Mouse (Mus musculus) CD8-positive naive resting alpha-beta T cell, adult 2 months (primary cell): ENCODE measurements around the gene Mtmr14.

Experiments used
- DNase-seq, 2 experiments: peaks; one replicate each; pipeline ENCODE4 v3.0.0; 2022; ENCODE audit warnings: low read depth in 2 of 2, low spot score in 2 of 2

Gene Mtmr14

DNA sequence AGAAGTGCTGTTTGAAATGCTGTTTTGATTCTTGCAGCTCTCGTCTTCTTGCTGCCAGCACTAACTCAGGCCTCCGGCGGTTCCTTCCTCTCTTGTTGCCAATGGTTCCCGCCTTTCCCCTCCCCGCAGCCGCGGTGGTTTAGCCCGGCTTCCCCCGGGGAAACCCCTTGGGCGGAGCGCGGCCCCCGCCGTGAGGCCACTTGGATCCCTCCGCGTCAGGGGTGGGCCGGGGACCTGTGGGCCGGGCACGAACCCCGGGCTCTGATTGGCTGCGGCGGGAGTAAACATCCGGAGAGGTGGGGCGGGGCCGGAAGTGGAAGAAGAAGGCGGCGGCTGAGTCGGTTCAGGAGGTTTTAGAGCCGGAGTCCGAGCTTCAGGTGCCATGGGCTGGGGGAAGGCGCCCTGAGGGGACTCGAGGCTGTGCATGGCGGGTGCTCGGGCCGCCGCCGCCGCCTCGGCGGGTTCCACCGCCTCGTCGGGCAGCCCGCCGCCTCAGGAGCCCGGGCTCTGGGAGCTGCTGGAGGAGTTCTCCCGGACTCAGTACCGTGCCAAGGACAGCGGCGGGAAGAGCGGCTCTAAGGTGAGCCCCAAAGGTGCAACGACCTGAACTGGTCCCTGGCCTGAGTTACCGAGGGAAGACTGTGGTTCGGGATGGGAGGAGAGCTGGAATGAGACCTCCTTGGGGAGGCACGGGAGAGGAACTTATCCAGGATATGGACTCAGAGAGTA is at the start of gene Mtmr14:
TSS of gene Mtmr14 (plus strand) at position 302 of the 729 bp plus-strand sequence.
- DNase-seq: peak; percentile 99 to 100

DNA sequence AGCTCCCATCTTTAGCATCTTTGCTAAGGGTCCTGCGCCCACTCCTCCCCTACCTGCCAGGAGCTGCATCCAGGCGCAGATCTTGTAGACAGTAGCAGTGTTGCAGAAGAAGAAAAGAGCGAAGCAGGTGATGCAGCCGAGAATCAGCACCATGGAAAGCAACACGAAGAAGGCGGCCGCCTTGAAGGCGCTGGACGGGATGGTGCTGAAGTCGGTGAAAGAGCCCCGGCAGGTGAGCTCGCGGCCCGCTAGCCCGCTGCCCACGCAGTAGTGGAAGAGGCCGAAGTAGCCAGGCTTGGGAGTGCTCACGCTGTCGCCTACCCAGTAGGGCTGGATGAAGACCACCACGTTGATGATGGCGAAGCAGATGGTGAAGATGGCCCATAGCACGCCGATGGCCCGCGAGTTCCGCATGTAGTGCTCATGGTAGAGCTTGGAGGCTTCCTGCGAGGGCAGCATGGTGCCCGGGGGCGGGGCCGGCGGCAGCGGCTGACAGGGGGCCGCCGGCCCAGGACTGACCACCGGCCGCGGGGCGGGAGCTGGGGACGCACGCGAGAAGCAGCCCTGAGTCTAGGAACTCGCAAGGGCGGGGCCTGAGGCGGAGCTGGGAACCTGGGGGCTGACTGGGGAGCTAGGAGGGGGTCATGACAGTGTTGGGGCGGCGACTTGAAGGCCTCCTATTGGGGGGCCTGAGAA is 43.7 kb upstream of the Mtmr14 start:
- DNase-seq: no peak

DNA sequence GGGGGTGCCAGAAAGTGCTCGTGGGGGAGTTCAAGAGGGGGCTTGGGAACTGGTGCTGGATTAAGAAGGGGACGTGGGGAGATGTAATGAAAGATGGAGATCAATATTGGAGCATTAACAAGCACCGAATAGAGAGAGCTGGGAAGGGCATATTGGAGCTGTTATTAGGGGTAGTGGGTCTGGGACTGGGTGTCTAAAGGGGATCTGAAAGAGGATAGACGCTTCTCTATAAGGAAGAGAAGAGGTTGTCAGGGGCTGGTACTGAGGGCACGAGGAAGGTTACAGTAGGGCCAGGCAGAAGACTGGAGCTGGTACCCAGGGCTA is 43.2 kb upstream of the Mtmr14 start:
- DNase-seq: no peak

DNA sequence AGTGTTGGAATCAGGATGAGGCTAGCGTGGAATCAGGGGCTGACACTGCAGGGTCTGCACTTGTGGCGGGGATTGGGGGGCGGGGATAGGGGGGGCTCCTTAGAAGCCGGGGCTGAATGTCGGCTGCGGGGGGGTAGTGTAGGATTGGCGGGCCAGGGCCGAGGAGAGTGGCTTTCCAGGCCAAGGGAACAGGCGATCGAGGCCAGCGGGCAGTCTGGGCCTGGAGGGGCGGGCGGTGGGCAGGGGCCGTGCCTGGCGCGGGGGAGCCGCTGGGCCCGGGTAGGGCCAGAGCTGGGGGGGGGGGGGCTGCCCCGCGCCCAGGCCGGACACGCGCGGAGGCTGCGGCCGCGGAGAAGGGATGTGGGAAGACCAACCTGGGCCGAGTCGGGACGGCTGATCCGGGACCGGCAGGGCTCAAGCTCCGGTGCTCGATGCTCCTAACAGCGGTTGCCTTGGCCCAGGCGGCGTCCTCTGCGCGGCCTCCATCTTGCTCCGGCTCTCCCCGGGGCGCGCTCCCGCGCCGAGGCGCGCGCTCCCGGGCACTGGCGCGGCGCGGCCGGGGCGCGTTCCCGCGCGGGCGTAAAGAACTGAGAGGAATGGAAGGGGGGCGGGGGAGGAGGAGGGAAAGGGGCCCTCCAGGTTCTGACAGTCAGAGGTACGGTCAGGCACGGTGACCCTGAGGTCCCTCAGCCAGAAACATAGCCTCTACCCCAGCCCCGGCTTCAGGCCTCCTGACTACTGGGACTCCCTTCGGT is 42.6 kb upstream of the Mtmr14 start, which contains the start of gene Lhfpl4:
TSS of gene Lhfpl4 (minus strand) at position 544 of the 755 bp plus-strand sequence.
- DNase-seq: no peak

DNA sequence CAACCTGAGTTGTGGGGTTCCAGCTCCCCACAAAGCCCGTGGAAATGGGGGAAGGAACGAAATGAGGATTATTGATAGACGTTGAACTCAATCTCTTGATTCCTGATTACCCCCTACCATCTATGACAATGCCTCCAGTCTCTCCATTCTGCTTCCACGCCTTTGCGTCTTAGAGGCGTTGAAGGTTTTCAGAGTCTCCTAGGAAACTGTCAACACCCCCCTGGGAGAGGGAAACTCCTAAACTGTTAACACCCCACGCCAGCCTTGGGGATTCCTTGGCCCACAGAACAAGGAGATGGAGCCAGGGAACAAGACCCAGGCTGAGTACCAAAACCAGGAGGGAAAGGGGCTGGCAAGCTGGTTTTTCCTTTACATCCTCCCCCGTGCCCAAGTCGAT is 42.0 kb upstream of the Mtmr14 start:
- DNase-seq: no peak

DNA sequence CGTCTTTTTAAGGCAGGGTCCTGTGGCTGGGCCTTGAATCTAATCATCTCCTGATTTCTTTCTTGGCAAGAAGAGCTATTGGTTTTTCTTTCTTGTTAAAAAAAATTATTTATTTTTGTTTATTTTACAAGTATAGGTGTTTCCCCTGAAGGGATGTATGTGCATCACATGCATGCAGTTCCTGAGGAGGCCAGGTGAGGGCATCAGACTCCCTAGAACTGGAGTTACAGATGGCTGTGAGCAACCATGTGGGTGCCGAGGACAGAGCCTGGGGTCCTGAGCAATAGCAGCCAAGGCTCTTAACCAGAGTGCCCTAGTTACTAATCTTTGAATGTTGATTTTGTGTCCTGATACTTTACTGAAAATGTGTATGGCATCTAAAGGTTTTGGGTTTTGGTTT is 21.4 kb upstream of the Mtmr14 start:
- DNase-seq: no peak

DNA sequence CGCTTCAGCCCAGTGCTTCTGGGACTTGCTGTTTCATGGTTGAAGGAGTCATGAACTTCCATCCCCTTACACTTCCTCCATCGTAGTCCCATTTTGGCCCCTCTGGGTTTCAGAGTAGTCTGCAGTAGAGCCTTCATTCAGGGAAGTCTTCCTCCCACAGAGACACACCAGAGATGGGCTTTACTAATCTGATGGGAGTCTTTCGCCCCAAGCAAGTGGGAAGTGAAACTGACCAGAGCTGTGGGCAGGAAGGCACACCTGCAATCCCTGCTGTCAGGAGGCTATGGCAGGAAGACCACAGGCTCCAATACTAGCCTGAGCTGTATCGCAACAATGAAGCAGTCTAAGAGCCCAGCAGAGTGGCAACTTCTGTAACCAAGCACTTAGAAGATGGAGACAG is 11.8 kb upstream of the Mtmr14 start:
- DNase-seq: no peak

DNA sequence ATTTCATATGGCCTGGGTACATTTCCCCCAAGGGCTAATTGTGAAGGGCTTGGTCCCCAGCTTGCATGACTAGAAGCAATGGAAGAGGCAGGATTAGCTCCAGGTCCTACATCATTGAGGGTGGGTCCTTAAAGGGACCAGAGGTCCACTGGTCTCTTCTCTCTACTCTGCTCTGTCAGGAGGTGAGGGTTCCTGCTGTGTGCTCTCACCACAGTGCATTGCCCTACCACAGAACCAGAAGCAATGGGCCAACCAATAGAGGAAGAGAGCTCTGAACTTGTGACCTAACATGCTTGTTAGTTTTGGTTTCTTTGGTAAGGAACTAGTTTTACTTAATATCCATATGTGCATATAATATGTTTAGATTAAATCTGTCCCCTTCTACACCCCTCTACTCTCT is 10.9 kb upstream of the Mtmr14 start:
- DNase-seq: no peak

DNA sequence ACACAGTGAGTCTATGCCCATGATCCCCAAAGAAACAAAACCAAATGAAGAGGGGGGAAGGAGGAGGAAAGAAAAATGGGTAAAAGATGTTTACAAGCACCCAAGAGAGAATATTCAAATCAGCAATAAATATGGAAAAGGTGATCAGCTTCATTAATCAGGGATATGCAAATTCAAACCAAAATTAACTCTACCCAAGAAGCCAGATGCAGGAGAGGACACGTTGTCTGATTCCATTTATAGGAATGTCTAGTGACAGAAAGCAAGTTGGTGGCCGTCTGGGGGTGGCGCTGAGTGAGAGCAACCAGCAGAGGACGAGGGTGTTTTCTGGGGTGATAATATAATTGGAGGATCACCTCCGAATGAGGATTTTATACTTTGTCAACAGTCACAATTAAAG is 2.5 kb upstream of the Mtmr14 start:
- no peak for DNase-seq

DNA sequence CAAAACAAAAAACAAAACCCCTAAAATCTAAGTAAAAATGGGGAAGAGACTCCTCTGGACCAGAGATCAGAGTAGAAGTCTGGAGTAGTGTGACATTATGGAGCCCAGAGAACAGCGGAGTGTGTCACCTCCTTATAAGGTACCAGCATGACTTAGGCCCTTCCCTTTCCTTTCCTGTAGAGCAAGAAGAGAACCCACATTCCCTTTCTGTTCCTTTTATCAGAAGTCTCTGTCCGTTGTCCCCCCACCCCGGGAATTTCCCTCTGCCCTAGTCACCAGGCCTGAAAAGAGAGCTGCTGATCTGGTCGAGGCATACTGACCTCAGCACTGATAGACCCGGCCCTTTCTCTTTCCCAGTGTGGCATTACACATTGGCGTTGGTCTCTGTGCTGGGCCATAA is 799 bp downstream of the Mtmr14 start:
- no peak for DNase-seq

DNA sequence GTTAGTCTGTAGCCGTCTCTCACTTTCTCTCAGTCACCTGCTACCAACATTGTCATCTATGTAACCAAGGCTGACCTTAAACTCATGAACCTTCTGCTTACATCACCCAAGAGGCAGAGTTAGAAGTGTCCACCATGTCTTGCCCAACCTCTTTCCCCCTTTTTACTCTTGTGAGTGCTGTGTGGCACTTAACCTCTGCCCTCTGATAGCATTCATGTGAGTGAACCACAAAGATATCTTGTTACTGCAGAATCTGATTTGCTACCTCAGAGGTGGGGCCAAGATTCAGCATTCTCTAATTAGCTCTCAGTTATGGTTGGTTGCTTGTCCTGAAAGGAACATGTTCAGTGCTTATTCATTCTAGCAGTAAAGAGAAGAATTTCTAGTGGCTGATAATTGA is 5.1 kb downstream of the Mtmr14 start:
- DNase-seq: no peak

DNA sequence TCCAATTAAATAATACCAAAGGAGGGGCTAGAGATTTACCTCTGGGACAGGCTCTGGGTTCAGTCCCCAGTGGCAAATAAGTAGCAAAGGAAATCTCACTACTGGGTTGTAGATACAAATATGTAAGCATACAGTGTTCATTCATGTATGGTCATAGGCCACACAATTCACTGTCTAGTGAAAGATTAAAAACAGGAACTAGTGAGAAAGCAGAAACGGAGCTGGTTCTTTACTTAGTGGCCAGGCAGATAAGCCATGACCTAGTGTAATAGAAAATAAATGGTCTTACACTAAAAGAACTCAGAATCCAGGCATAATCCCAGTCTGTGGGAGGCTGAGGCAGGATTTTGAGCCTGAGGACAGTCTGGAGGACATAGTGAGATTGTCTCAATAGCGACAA is 7.9 kb downstream of the Mtmr14 start:
- no peak for DNase-seq

DNA sequence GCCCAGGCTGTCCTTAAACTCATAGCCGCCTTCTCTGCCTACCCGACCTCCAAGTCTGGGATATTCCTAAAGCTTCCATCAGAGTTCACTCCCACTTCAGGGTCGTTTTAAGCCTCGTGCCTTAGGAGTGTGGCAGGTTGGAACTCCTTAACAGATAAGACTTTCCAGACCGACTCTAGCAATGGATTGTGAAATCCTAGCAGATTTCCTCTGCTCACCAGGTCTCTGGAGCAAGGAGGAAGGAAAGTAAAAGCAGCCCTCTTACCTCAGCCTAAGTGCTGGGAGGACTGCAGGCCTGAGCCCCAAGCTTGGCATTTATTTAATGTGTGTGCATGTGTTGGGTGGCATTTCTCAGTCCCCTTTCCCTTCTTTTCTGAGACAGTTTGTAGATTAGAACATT is 13.1 kb downstream of the Mtmr14 start:
- no peak for DNase-seq

DNA sequence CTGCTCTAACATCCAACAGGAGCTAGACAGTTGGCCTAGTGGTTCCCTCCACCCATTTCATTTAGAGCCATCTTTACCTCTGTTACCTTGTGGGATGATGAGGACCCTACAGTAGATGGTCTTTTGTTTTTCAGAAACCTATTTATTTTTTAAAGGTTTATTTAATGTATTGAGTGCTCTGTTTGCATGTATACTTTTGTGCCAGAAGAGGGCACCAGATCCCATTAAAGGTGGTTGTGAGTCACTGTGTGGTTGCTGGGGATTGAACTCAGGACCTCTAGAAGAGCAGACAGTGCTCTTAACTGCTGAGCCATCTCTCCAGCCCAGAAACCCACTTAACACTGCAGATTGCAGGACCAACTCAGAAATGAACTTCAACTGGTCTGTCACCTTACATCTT is 14.3 kb downstream of the Mtmr14 start:
- no peak for DNase-seq

DNA sequence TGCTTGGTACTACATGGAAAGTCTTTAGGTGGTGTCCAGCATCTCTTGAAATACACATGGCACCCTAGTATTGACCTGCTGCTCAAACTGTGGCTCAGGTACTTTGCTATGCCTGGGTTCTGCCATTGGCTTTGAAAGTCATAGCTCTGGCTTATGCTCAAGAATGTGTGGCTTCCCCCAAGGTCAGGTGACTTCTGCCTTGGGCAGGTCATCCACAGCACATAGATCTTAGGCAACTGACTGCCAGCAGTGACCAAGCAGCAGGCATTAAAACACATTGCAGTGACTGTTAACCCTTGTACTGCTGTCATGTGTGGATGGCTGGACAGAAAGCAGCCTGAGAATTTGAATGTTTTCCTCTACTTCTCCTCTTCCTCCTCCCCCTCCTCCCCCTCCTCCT is 17.3 kb downstream of the Mtmr14 start:
- no peak for DNase-seq

DNA sequence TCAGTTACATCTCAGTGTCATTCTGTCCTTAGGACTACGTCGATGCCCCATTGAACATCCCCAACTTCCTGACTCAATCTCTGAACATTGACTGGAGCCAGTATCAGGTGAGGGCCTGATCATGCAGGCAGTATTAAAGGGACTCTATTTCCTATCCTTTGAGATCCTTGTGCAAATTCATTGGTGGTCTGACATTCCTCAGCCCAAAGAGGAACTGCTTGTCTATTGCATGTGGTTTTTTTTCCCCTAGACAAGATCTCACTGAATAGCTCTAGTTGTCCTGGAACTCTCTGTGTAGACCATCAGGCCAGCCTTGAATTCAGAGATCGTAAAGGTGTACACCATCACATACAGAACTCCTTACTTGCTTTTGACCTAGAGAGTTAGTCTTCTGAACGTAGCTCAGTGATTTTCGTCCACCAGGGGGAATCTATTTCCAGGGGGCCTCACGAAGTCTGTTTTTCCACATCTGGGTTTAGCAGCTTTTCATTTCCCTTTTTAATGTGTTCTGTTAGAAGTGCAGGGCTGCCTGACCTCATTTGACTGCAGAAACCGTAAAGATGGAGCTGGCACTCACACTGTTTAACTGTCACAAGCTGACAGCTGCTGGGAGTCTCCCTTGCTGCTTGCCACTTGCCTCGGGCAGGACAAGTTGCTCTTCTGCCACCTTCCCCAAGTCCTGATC is 23.7 kb downstream of the Mtmr14 start:
- no peak for DNase-seq

DNA sequence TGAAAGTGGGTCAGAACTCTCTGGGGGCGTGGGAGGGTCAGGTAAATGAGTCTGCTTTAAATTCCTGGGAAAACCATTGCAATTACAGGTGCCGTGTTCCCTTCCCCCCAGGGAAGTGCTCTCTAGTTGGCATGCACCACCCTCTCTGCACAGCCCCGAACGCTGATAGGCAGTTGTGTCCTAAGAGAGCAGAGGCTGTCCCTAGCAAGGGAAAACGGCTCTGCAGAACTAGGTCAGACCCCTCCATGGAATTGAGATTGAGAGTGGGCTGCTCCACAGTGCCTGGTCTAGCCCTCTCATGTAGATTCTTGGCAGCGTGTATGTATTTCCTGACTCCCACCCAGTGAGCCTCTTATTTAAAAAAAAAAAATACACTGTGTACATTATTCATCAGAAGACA is 25.9 kb downstream of the Mtmr14 start:
- no peak for DNase-seq

DNA sequence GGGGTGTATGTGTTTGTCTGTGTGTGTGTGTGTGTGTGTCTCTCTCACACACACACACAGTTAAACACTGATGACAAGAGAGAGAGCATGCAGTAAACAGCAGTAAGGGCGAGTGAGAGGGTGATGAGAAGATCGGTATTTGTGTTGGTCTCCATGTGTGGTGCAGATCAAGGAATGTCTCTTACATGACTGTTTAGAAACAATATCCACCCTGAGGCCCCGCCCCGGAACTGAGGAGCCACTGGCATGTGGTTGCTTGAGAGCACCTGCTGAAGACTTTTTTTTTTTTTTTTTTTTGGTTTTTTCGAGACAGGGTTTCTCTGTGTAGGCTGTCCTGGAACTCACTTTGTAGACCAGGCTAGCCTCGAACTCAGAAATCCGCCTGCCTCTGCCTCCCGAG is 26.8 kb downstream of the Mtmr14 start:
- DNase-seq: no peak

DNA sequence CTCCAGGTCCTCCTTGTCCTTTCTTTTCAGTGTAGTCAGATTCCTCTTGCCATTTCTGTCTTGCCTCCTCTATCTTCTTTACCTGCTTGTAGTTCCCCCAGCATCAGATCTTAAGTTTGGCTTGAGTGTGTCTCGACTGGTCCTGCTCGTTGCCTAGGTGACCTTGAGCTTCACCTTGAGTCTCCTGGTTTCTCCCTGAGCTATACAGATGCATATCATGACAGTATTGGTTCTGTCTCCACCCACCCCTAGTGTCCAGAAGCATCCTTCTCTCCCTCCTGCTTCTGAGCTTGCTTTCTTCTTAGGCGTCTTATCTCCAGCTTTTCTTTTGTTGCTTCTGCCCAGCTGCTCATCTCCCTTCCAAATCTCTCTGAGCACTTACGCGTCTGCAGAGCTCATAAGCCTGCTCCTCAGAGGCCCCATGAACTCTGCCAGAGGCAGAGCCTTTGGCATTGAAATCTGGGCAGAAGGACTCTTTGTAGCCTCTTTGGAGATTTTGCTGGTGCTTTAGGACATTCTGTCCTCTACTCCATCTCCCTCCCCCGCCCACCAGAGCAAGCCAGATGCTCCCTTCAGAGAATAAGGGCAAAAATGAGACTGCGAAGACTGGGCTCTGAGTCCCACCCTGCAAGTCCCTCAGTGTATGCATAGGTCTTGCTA is 29.5 kb downstream of the Mtmr14 start:
- DNase-seq: no peak

DNA sequence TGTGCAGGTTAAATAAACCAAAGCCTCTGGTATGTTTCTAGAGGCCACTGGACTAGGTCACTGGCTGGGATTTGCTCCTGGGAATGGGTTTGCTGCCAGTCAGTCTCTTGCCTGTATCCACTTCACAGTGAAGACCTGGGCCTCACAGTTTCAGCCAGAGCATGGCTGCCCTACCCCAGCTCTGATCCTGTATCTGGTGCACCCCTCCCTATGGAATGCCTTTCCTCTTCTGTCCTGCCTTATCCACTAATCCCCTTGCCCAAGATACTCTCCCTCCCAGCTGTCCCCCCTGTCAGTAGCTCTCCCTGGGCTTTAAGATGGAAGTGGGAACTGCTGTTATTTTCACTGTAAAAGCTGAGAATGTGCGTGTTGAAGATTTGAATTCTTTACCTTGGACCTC is 30.3 kb downstream of the Mtmr14 start:
- DNase-seq: no peak

DNA sequence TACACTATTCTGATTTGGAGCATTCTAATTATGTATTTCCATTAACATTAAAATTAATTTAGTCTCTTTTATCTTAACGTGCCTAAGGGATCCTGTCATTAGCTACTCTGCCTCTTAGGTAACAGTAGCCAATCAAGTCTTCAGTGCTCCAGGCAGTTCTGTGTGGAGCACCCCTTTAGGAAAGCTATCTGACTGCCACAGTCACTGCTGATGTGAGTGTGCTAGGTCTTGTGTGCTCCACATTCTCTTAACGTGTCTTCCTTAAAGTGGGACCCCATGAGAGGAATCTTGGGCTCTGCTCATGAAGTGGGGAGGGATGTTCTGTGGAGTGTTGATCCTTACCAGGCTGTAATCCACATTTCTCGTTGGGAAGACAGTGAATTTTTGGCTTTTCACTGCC is 34.7 kb downstream of the Mtmr14 start:
- no peak for DNase-seq
